Mouse (Mus musculus): ENCODE data around the gene Dock9.

DNA sequence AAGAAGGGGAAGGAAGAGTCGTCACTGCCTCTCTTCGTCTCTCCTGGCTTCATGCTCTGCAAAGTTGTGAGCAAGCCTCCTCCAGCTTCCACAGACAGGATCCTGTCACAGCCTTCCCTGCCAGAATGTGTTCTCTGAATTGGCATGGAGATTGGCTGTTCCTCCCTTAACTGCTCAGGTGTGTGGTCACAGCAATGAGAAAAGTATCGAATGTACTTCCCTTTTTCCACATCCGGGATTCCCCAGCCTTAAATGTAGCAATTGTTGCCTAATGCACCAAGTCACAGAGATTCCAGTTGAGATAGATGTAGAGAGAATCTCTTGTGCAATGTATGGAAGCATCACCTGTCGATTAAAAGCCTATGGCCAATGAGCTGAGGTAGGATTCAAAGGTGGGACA, 280.8 kb downstream of the Dock9 start:
- no peak for TF ChIP-seq POLR2A (IDR thresholded peaks at IDR 0.05; ENCODE audit: insufficient read length, low read depth)
- no peak for TF ChIP-seq TCF3 (IDR thresholded peaks at IDR 0.05; ENCODE audit: insufficient read length, low read depth)

All from myocyte (in vitro differentiated cells).